Mouse (Mus musculus) MEL-GATA-1-ER (cell line): ENCODE data around the gene Diablo.
"Not testable (repeated sequence)": the region's sequence is repeated elsewhere in the genome, so short reads cannot be mapped to it uniquely, and the experiment has no call there.

Experiments
- DNase-seq: peaks from one replicate; pipeline ENCODE4 v3.0.0-alpha.2; 2012; ENCODE audit warnings: low read depth; ENCODE audit errors: extremely low read depth

The Diablo gene

DNA sequence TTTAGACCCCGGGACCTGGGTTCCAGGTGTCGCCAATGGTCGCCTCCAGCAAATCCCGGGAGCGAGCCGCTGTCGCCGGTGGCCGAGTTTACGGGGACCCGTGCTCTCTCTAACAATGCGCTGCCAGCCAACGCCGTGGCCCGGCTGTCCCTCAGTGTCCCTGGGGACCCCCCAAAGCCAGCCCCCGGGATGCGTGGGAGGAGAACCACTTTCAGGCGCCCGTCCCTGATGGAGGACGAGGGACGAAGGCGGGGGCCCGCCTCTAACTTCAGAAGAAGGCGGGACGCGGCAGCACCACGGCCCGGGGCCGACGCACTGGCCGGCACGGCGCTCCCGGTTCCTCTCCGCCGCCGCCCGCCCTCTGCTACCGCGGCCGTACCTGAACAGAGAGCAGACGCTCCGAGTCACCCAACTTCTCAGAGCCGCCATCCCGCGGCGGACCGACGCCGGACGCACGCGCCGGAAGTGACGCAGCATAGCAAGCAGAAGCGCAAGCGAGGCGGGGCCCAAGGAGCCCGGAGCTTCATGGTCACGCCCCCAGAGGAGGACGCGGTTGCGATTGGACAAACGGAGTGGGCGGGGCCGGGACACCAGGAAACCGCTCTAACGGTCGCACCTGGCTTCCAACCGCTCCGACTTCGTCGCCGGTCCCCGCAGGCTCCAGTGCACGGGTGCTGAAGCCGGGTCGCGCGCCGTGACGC lies at the start of gene Diablo:
Diablo (minus strand) TSS at position 485 of the 701 bp plus-strand sequence.
- peak; percentile 80 for DNase-seq

- no peak for DNase-seq
Observed at GRCm38 (mm10) chr5:123573362-123573761, 49.4 kb upstream of the Diablo start.

DNA sequence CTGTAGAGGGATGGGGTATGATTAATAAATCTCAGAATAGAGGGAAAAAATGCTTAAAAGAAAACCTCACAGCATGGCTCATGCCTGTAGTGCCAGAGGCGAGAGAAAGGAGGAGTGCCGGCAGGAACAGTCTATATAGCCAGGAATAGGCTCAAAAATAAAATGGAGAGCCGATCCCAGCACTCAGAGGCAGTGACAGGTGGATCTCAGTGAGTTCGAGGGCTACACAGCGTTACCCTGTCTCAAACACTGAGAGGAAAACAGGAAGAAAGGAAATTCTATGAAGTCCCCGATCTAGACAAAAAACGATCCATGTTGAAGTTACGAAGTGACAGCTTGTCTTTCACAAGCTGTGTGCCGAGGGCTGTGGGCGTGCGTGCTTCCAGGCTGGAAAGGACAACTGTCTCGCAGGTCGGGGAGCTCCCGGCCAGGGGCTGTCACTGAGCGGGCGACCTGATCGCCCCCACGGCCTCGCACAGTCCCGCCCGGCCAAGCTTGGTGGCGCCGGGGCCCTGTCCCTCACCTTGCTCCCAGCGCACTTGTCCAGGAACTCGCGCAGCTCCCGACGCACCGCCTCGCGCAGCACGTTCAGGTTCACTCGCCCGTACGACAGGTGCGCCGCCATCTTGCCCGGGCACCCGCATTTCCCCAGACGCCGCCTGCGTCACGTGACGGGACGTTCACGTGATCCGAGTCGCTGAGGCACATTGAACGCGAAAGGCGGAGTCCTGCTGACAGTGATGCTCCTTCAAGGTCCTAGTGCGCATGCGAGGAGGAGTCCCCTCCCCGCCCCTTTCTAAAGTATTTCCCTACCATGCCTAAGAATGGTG lies 48.6 kb upstream of the Diablo start, which contains the start of gene Vps33a:
Vps33a (minus strand) TSS at position 682 of the 830 bp plus-strand sequence.
- DNase-seq: peak; percentile 96

DNA sequence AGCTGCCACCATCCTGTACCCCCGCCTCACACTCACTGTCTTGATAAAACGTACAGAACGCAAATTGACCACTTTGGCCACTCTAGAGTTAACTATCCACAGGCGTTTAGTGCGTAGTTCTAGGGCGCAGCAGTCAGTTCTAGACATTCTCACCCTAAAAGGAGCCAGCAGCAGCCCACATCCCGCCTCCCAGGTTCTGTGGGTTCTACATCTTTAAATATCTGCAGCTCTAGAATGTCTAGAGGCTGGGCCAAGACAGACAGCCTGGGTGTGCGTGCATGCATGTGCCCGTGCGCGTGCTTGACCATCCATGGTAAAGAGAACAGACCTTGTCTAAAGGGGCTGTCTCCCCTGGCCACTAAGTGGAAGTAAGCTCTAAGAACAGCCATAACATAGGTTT lies 37.2 kb upstream of the Diablo start:
- no peak for DNase-seq

DNA sequence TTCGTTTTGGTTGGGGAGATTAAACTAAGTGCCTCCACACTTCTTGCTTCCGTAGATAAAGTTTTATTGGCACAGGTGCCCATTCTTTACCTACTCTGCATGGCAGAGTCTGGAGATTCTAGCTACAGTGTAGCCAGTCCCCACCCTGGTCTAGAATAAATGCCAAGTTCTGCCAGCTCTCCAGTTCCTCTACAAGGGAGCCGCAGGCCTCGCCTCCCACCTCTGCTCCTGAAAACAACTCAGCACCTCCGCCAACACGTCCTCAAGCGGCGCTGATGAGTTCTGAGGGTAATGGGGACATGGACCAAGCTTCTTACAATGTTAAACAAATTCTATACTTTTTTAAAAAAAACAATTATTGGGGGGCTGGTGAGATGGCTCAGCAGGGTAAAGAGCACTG lies 35.6 kb upstream of the Diablo start:
- DNase-seq: no peak

DNA sequence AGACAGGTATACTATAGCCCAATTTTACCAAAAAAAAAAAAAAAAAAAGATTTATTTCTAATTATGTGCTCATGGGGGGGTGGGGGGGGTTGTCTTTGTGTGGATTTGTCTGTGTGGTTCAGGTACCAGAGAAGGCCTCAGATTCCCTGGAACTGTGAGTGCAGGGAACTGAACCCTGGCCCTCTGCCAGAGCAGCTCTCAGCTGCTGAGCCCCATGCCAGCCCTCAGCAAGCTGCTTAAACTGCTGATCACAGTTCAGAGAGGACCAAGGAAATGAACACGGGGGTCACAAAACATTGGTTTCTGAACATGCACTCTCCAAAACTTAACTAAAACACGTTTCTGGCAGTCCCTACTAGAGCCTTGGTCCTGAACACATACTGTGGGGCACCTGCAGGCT lies 32.5 kb upstream of the Diablo start:
- no peak for DNase-seq

- DNase-seq: no peak
Observed at GRCm38 (mm10) chr5:123555693-123556092, 31.7 kb upstream of the Diablo start.

DNA sequence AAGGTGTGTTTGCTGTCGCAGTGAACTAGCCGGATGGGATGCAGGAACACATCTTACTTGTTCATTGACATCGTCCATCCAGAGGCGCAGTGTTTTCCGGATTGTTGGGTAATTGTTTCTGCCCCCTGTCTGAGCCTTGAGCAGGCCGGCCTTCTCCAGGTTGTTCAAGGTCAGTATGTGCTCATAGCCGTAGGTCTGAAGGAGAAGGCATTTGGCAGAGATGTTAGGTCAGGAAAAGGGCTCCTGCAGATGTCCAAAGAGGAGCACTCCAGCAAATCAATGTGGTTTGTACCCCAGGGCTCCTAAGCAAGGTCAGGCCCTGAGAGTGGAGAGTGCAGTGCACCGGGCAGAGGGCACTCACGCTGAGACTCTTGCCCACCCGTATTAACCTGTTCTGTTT lies 9.8 kb upstream of the Diablo start:
- no peak for DNase-seq

- no peak for DNase-seq
Observed at GRCm38 (mm10) chr5:123530056-123530455, 6.1 kb upstream of the Diablo start.

DNA sequence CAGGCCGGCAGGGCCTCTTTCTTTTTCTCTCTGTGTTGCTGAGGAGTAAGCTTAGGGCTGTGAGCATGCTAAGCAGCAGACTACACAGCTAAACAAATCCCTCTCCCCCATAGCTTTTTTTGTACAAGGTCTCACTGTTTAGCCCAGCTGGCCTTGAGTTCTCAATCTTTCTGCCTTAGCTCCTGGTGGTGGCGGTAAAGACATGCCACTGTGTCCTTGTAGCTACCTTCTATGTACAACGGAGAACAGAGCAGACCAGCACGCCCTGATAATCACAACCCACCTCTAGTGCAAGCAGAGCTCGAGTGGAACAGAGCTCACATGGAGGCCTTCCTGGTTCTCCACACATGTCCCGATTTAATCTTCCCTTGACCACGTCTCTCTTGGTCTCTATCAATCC lies 4.7 kb upstream of the Diablo start:
- no peak for DNase-seq

- DNase-seq: no peak
Observed at GRCm38 (mm10) chr5:123525916-123526495, 2.0 kb upstream of the Diablo start.

- DNase-seq: no peak
Observed at GRCm38 (mm10) chr5:123525281-123525680, 1.3 kb upstream of the Diablo start, which contains the start of gene Gm49027. Gene Gm49027 (minus strand): TSS chr5:123525488.

GRCm38 (mm10) chr5:123524393-123524750 lies 396 bp upstream of the Diablo start:
- peak; percentile 38 for DNase-seq

- DNase-seq: no peak
Observed at GRCm38 (mm10) chr5:123522166-123522565, 1.8 kb downstream of the Diablo start.

- no peak for DNase-seq
Observed at GRCm38 (mm10) chr5:123521621-123522020, 2.4 kb downstream of the Diablo start.

- no peak for DNase-seq
Observed at GRCm38 (mm10) chr5:123520666-123521065, 3.3 kb downstream of the Diablo start.

DNA sequence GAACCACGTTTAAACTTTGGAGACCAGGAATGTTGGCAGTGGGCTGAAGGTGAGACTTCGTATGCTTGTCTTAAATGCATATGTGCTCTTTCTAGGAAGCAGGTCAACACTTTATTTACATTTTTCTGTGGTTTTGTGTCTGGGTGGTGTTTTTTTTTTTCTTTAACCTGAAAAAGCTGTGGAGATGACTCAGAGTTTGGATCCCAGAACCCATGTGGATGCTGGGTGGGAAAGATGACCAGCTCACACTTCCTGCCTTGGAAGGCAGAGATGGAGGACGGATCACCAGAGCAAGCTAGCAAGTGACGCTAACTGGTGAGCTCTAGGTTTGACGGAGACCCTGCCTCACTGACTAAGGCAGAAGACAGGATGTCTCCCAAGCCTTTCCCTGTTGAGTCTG lies 9.1 kb downstream of the Diablo start:
- no peak for DNase-seq

GRCm38 (mm10) chr5:123512102-123512501 lies 11.9 kb downstream of the Diablo start:
- DNase-seq: no peak

GRCm38 (mm10) chr5:123511426-123511825 lies 12.6 kb downstream of the Diablo start:
- not testable (repeated sequence) for DNase-seq

- DNase-seq: no peak
Observed at GRCm38 (mm10) chr5:123510160-123510559, 13.8 kb downstream of the Diablo start, which contains the start of gene B3gnt4. Gene B3gnt4 (plus strand): TSS chr5:123510460.

DNA sequence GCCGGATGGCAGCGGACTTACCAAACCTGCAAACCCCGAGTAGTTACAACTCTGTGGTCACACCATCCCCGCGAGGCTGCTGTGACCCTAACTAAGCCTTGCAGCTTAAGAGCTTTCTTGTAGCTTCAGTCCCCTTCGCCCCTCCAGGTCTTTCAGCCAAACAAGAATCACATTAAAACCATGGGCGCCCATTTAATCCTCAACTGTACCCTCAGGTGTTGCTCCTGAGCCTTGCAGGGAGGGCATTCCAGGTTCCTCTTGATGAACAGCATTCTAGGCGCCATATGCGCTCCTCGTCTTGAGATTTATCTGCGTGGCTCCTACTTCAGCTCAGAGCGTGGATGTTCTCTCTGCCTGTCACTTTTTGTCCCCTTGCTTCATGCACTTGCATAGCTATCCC lies 15.1 kb downstream of the Diablo start:
- no peak for DNase-seq
